In the genomic region with DNA sequence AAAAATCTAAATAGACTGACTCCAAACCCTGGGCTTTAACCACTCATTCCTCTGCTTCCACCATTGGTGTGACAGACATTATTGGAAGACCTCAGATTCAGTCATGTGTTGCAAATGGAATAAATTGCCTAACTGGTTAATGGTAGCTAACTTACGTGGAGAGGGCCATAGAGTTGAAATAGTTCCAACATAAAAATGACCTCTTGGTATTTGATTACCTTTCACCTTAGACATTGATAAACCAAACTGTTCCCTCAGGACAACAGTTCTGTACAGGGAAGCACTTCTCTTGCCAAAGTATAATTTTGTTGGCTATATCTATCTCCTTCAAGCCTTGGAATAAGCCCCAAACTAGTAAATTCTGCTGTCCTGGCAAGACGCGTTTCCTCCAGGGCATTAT, we compare ENCODE assay signal across 20 mouse cellular contexts. TPM values are rescaled to one million over a fixed set of nuclear protein-coding genes. Genes with fewer than 3 reads are reported as not detected.
DNase-seq lines count a peak whose midpoint lies in the region; ATAC-seq and TF ChIP-seq lines count a peak whose summit lies in the region.
"Had no signal": no experiment of that assay in that cellular context is flagged by ENCODE, and none has a peak within 500 bp of the region (broad histone marks: within the 10 kb centered on the region; RNA-seq: fewer than 3 reads in every experiment).

No protein-coding gene starts in this region.

- ATAC-seq in limb, embryonic 14.5 days (ENCODE audit: low FRiP score, low read depth) = no peak
- ATAC-seq in liver, postnatal 0 days = peak; percentile 6; the same call in 1 of the 2 replicates
- no peak for ATAC-seq in liver, embryonic 11.5 days (replicated peaks; ENCODE audit: low FRiP score)
- ATAC-seq: forebrain, embryonic 13.5 days; forebrain, embryonic 15.5 days had no signal

- no peaks in the 10 kb centered on the region for H3K9me3 ChIP-seq in limb, embryonic 14.5 days (ENCODE audit: control insufficient read depth, low read length)
- no peaks in the 10 kb centered on the region for H3K9me3 ChIP-seq in limb, embryonic 10.5 days (replicated peaks)
- no peaks in the 10 kb centered on the region for H3K9me3 ChIP-seq in liver, postnatal 0 days (ENCODE audit: low read length)
- no peaks in the 10 kb centered on the region for H3K9me3 ChIP-seq in liver, embryonic 11.5 days (ENCODE audit: control insufficient read depth, low read length)
- H3K9me3 ChIP-seq: embryonic facial prominence, embryonic 10.5 days; embryonic facial prominence, embryonic 12.5 days; forebrain, embryonic 13.5 days; forebrain, embryonic 15.5 days had no signal

- H3K27ac ChIP-seq in limb, embryonic 14.5 days (replicated peaks; ENCODE audit: low read depth, low read length) = no peak overlapping the region
- H3K27ac ChIP-seq in limb, embryonic 10.5 days = no peak overlapping the region
- H3K27ac ChIP-seq in liver, postnatal 0 days (ENCODE audit: low read depth) = peak overlapping the region; percentile 85
- no peak overlapping the region for H3K27ac ChIP-seq in liver, embryonic 11.5 days (ENCODE audit: low read depth, low read length)
- H3K27ac ChIP-seq in layer of hippocampus, adult 2 months = no peak overlapping the region
- H3K27ac ChIP-seq: embryonic facial prominence, embryonic 10.5 days; embryonic facial prominence, embryonic 12.5 days; forebrain, embryonic 13.5 days; forebrain, embryonic 15.5 days had no signal

- no peak for TF ChIP-seq CTCF in liver, postnatal 0 days (IDR thresholded peaks at IDR 0.05; ENCODE audit: low read depth)
- TF ChIP-seq CTCF in layer of hippocampus, adult 2 months (conservative IDR thresholded peaks at IDR 0.05) = no peak

- H3K36me3 ChIP-seq in limb, embryonic 14.5 days (ENCODE audit: control insufficient read depth, insufficient read depth, low read length) = no peaks in the 10 kb centered on the region
- no peaks in the 10 kb centered on the region for H3K36me3 ChIP-seq in limb, embryonic 10.5 days
- no peaks in the 10 kb centered on the region for H3K36me3 ChIP-seq in liver, postnatal 0 days (replicated peaks; ENCODE audit: insufficient read depth, low read length)
- H3K36me3 ChIP-seq in liver, embryonic 11.5 days (ENCODE audit: control insufficient read depth, insufficient read depth, low read length) = no peaks in the 10 kb centered on the region
- H3K36me3 ChIP-seq: embryonic facial prominence, embryonic 10.5 days; embryonic facial prominence, embryonic 12.5 days; forebrain, embryonic 15.5 days had no signal

- DNase-seq in kidney, adult 9 months = peak; percentile 16
- no peak for DNase-seq in kidney, adult 18-20 months
- peak; percentile 19 for DNase-seq in limb, embryonic 14.5 days (ENCODE audit: low spot score)
- no peak for DNase-seq in limb, embryonic 10.5 days (ENCODE audit: low spot score)
- no peak for DNase-seq in liver, postnatal 0 days
- DNase-seq in liver, embryonic 11.5 days (ENCODE audit: low spot score) = no peak
- no peak for DNase-seq in layer of hippocampus, adult 2 months (ENCODE audit: low spot score in 2 of 2)
- DNase-seq: adrenal gland, adult 8-10 months; adrenal gland, postnatal 14 days; adrenal gland, postnatal 36 days; cerebellum, adult 11-12 months; cerebellum, adult 2 months; cerebellum, adult 9-10 months; cerebellum, postnatal 10 days; cerebellum, postnatal 25 days had no signal

- H3K4me3 ChIP-seq in limb, embryonic 14.5 days (replicated peaks; ENCODE audit: low read length) = no peak overlapping the region
- H3K4me3 ChIP-seq in limb, embryonic 10.5 days = no peak overlapping the region
- H3K4me3 ChIP-seq in liver, postnatal 0 days (ENCODE audit: low read depth, low read length) = no peak overlapping the region
- no peak overlapping the region for H3K4me3 ChIP-seq in liver, embryonic 11.5 days (ENCODE audit: low read depth, low read length)
- no peak overlapping the region for H3K4me3 ChIP-seq in layer of hippocampus, adult 2 months
- H3K4me3 ChIP-seq: embryonic facial prominence, embryonic 10.5 days; embryonic facial prominence, embryonic 12.5 days; forebrain, embryonic 13.5 days; forebrain, embryonic 15.5 days had no signal

- no peak for TF ChIP-seq POLR2A in limb, embryonic 14.5 days (IDR thresholded peaks at IDR 0.05; ENCODE audit: borderline replicate concordance, extremely low read depth, insufficient read depth, insufficient read length)

- 73% methylated on average over 3 of the region's 3 CpGs for WGBS in limb, embryonic 14.5 days
- 78% methylated on average over 3 of the region's 3 CpGs for WGBS in limb, embryonic 10.5 days
- WGBS in liver, postnatal 0 days (ENCODE audit: insufficient replicate concordance) = 77% methylated on average over 3 of the region's 3 CpGs
- 83% methylated on average over 3 of the region's 3 CpGs for WGBS in liver, embryonic 11.5 days

- no peak overlapping the region for H3K4me2 ChIP-seq in limb, embryonic 14.5 days (replicated peaks; ENCODE audit: low read depth, low read length, severe bottlenecking)
- H3K4me2 ChIP-seq in liver, postnatal 0 days (ENCODE audit: low read depth, low read length) = no peak overlapping the region
- no peak overlapping the region for H3K4me2 ChIP-seq in liver, embryonic 11.5 days
- H3K4me2 ChIP-seq: embryonic facial prominence, embryonic 12.5 days; forebrain, embryonic 13.5 days; forebrain, embryonic 15.5 days had no signal

- TF ChIP-seq EP300 in liver, postnatal 0 days (IDR thresholded peaks at IDR 0.05; ENCODE audit: low read depth) = no peak

- no peaks in the 10 kb centered on the region for H3K4me1 ChIP-seq in limb, embryonic 14.5 days (ENCODE audit: control insufficient read depth, insufficient read depth, low read length)
- H3K4me1 ChIP-seq in limb, embryonic 10.5 days = peaks cover 28% of the 10 kb centered on the region
- H3K4me1 ChIP-seq in liver, postnatal 0 days (ENCODE audit: insufficient read depth) = no peaks in the 10 kb centered on the region
- no peaks in the 10 kb centered on the region; the same call in 1 of the 2 replicates for H3K4me1 ChIP-seq in liver, embryonic 11.5 days (replicated peaks; ENCODE audit: control insufficient read depth, insufficient read depth, low read length)
- H3K4me1 ChIP-seq: forebrain, embryonic 13.5 days; forebrain, embryonic 15.5 days had no signal

- H3K9ac ChIP-seq in limb, embryonic 14.5 days (ENCODE audit: low read depth, low read length, severe bottlenecking) = no peak overlapping the region
- H3K9ac ChIP-seq in liver, postnatal 0 days (replicated peaks) = no peak overlapping the region
- H3K9ac ChIP-seq in liver, embryonic 11.5 days (ENCODE audit: low read depth, low read length) = no peak overlapping the region
- H3K9ac ChIP-seq: embryonic facial prominence, embryonic 12.5 days; forebrain, embryonic 13.5 days; forebrain, embryonic 15.5 days had no signal

- no peaks in the 10 kb centered on the region for H3K27me3 ChIP-seq in limb, embryonic 14.5 days (ENCODE audit: control insufficient read depth, insufficient read depth, low read length)
- H3K27me3 ChIP-seq in limb, embryonic 10.5 days (ENCODE audit: low read depth, poor library complexity, severe bottlenecking) = no peaks in the 10 kb centered on the region
- no peaks in the 10 kb centered on the region for H3K27me3 ChIP-seq in liver, postnatal 0 days (ENCODE audit: insufficient read depth, low read length)
- no peaks in the 10 kb centered on the region for H3K27me3 ChIP-seq in liver, embryonic 11.5 days (replicated peaks; ENCODE audit: control insufficient read depth, insufficient read depth, low read length)
- H3K27me3 ChIP-seq: embryonic facial prominence, embryonic 12.5 days; forebrain, embryonic 13.5 days; forebrain, embryonic 15.5 days had no signal

RNA-seq across cellular contexts. Expression of a gene that starts 48.1 kb away (rescaled TPM):
- polyA plus RNA-seq in limb, embryonic 14.5 days (2012; rRNA removed) = 71.2 and 72.4 TPM in 2 replicates
- polyA plus RNA-seq in limb, embryonic 14.5 days (2014; fragmentation: Nextera tagmentation; extraction: Ambion mirVana) = 83.9 and 93.6 TPM in 2 replicates
- 17.5 and 58.7 TPM in 2 replicates for polyA plus RNA-seq in limb, embryonic 10.5 days (2016; fragmentation: Nextera tagmentation; extraction: Ambion mirVana)
- polyA plus RNA-seq in liver, postnatal 0 days (2015; fragmentation: Nextera tagmentation; extraction: Ambion mirVana) = 34.1 and 42.3 TPM in 2 replicates
- 21.8 and 22.6 TPM in 2 replicates for polyA plus RNA-seq in liver, embryonic 11.5 days (2014; fragmentation: Nextera tagmentation; extraction: Ambion mirVana)
- 1 to 10 TPM; 7.8 to 9.2 TPM for total RNA-seq in layer of hippocampus, adult 2 months (2021)
- total RNA-seq: MEL had no signal

Comparison
In these comparisons a context has a peak if more than half of its experiments do, and no peak if none do; other contexts are left out.
1. DNase-seq: peak in kidney, adult 9 months (single experiment) and limb, embryonic 14.5 days (single experiment); none in kidney, adult 18-20 months (single experiment), limb, embryonic 10.5 days (single experiment), liver, postnatal 0 days (single experiment), liver, embryonic 11.5 days (single experiment) and layer of hippocampus, adult 2 months (0 of 2).